Mouse (Mus musculus) heart, postnatal 36 days (tissue): ENCODE results near the gene S100a3. TPM values are rescaled to one million over a fixed set of nuclear protein-coding genes. Genes with fewer than 3 reads are reported as not detected.
A peak's percentile ranks its signal among the peaks of the same experiment; 100 is the strongest.

Source experiments
- DNase-seq, 2 experiments: peaks; one replicate each; pipeline ENCODE4 v3.0.0; 2021 to 2022
- intact Hi-C: fragments of 180-260 bp; cut with DNase I; formaldehyde crosslinking; loops from one replicate; pipeline ENCODE4 v1.15.1; 2025
- total RNA-seq, 2 experiments: library from RNA; stranded (reverse); gene quantifications; 2 replicates each; pipeline ENCODE4 v1.2.3; 2021

Gene S100a3
- not detected for total RNA-seq

DNA sequence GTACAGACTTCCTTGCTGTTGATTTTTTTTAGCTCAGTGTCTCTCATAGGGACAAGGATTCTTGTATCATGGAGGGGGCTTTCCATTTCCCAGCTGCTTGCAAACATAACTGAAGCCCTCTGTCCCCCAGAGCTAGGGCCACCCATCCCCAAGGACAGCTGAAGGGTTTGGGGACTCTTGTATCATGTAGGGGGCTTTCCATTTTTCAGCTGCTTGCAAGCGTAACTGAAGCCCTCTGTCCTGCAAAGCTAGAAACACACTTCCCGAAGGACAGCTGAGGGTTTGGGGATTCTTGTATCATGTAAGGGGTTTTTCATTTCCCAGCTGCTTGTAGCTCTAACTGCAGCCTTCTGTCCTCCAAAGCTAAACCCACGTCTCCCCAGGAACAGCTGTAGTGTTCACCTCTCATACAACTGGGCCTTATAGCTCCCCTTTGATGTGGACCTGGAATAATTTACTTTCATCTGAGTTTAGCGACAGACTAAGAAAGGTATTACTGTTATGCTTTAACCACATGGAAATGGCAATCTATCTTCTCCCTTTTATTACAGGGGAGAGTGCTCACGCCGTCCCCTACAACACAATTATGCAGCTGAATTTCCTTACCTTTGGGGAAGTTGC, at the start of gene S100a3:
S100a3 (plus strand) TSS at position 571 of the 621 bp plus-strand sequence.
- no peak for DNase-seq
- intact Hi-C loops, result no loop called here

- intact Hi-C loops, result no loop called here
- no peak for DNase-seq
Observed at GRCm38 (mm10) chr3:90512276-90512675, 48.1 kb upstream of the S100a3 start.

DNA sequence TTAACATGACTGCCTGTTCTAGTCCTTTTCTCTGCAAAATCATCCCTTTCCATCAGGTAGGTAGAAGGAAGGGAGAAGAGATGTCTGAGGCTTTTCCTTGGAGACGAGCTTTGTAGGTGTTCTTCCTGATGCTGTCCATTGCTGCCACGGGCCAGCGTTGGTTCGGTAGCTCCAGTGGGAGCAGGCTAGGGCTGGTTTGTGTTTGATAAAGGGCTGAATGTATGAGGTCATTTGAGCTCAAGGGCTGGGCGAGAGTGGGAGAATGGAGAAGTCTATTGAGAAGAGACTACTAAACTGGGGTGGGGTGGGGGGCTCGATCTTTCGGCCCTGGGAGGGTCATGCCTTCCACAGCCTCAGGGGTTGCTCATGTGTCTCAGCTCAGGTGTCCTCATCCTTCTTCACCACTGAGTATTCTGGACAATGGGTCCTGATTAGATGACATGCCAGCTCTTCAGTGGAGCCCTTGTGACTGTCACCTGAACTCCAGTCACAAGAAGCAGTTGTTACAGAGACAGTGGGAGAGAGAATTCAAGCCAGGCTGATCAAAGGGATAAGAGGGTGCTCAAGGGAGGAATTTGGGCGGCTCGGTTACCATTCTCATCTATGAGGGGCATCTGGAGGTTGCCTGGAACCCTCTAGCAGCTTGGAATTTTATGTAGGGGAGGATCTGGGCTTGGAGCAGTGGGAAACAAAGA, 47.3 kb upstream of the S100a3 start:
- DNase-seq, result no peak
- intact Hi-C loops, result no loop called here

DNA sequence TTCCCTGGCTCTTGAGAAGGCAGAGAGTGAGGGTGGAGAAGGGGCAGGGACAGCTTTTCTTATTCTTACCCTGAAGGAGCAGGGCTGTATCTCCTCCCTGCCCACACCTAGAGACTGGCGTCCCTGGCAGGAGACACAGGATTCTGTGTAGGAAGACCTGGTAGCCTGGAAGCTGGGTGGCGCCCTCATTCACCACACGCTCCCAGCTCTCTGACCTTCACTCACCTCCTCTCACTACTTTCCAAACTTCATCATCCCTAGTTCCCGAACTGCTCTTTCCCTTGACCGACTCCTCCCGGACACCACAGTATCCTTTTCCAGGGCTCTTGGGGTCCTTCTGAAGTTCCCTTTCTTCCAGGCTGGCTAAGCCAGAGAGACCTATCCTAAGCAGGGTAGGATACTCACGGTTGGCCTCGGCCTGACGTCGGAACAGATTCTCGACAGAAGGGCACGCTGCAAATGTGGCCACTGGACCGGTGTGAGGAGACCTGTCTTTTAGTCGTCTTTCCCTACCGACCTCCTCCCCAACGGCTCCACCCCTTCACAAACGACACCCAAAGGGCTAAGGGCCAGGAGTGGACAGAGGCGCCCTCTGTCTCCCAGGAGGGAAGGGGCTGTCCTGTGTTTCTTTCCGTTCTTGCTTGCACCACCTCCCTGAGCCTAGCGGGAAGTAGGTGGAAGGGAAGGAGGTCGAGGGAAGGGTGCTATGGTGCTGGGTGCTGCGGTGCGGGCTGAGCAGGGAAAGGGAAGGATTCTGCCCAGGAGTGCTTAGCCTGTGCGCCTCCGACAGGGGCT, 46.4 kb upstream of the S100a3 start, which contains the start of the genes S100a1 and S100a13:
S100a1 (minus strand) TSS at position 597 of the 795 bp plus-strand sequence.
S100a13 (plus strand) TSS at position 640 of the 795 bp plus-strand sequence.
- intact Hi-C loops, result no loop called here
- peak; percentile 72 to 80 for DNase-seq

DNA sequence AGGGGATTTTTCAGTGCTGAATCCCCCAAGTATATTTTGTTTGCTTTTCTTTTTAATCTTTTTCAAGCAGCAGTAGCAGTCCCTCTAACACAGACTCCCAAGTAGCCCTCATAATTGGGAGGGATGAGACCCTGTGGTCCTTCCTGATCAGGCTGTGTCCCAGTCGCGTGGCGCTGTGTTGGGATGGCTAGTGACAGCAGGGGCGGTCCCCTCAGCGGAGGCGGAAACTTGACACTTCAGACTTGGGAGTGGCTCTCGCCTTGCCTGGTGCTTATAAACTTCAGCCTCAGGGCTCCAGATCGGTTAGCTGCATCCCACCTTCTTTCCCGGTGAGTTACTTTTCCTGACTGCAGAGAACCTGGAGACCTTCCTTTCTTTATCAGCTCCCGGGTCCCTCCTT, 45.7 kb upstream of the S100a3 start:
- intact Hi-C loops, result no loop called here
- peak; percentile 78 to 79 for DNase-seq

GRCm38 (mm10) chr3:90515242-90515641, 45.1 kb upstream of the S100a3 start:
- intact Hi-C loops, result no loop called here
- DNase-seq, result peak; percentile 55

DNA sequence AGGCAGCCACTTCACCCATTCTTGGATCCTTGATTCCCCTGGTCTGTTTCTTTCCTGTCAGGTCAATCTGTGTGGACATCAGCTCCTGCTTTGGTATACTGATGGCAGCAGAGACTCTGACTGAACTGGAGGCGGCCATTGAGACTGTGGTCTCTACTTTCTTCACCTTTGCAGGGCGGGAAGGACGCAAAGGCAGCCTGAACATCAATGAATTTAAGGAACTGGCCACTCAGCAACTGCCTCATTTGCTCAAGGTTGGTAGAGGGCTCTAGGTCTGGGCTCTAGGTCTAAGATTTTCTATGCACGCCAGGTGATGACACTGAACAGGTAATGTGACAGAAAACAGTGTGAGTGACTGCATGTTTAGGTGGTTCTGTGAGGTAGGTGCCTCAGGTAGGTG, 44.6 kb upstream of the S100a3 start:
- intact Hi-C loops, result no loop called here
- no peak for DNase-seq

DNA sequence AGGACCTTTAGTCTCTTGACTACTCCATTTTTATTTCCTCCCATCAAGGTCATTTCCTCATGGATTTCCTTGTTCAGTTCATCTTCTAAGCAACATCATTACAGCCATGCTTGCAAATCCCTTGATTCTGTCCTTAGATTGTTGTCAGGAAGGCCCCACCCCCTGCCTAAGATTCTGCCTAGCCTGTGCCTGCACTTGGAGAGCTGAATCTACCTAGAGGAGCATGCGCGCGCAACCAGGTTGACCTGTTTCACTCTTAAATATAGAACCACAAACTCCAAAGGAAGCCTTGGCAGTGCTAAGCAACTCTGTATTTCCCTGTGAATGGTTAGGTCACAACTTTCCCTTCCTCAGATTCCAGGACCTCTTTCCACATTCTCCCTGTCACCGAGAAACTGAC, 42.7 kb upstream of the S100a3 start:
- no peak for DNase-seq
- intact Hi-C loops, result no loop called here

- DNase-seq, result peak in 1 of 2 experiments; percentile 49
- intact Hi-C loops, result loop anchor here (1.0 to 5.0 kb wide), 3 partner anchors 59 to 182 kb away; no protein-coding TSS in a partner anchor
Observed at GRCm38 (mm10) chr3:90525421-90525820, 35.0 kb upstream of the S100a3 start.

DNA sequence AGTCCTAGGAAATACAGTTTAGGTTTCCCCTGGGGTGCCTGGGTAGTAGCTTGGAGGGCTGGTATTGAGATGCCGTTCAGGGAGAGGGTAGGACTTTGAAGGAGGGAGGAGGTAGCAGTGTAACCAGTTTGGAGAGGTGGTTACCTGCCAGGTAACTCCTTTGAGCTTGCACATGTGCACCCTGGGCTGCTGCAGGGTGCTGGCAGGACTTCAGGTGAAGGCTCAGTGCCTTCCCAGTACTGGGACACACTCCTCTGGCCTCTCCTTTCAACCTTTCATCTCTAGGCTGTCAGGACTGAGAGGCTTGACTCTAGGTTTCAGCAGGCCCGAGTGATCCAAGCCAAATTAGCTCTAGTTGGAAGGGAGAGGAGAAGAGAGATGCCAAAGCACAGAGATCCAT, 34.3 kb upstream of the S100a3 start:
- DNase-seq, result no peak
- intact Hi-C loops, result loop anchor here (2.0 to 5.0 kb wide), 2 partner anchors 127 to 181 kb away; no protein-coding TSS in a partner anchor

- DNase-seq, result no peak
- intact Hi-C loops, result loop anchor here (2.0 to 5.0 kb wide), 2 partner anchors 126 to 181 kb away; no protein-coding TSS in a partner anchor
Observed at GRCm38 (mm10) chr3:90526580-90526979, 33.8 kb upstream of the S100a3 start, which contains the start of gene S100a14. S100a14 (plus strand) TSS chr3:90526856.

GRCm38 (mm10) chr3:90527291-90527873, 33.0 kb upstream of the S100a3 start:
- intact Hi-C loops, result loop anchor here (2.0 to 5.0 kb wide), 2 partner anchors 125 to 180 kb away; no protein-coding TSS in a partner anchor
- DNase-seq, result no peak

DNA sequence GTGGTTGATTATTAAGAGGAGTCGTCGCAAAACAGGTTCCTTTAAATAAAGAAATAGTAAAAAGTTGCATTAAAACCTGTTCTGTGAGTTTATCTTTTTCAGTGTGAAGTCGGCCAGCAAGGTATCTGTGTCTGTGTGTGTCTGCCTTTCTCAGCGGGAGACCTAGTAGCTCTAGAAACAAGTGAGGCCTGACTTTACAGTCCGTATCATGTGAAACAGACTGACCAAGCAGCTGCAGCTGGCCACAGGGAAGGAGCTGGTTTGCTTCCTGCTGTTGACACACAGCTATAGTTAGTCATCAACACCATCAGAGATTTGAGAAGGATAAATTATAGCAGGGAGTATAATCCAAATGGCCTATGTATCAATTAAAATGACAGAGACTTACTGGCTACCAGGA, 28.7 kb upstream of the S100a3 start:
- intact Hi-C loops, result no loop called here
- DNase-seq, result no peak

GRCm38 (mm10) chr3:90535446-90535845, 24.9 kb upstream of the S100a3 start:
- DNase-seq, result no peak
- intact Hi-C loops, result no loop called here

GRCm38 (mm10) chr3:90537141-90537904, 23.1 kb upstream of the S100a3 start, which contains the start of gene S100a16:
S100a16 (plus strand) TSS chr3:90537254.
- intact Hi-C loops, result no loop called here
- peak; percentile 75 to 78 for DNase-seq

- intact Hi-C loops, result no loop called here
Observed at GRCm38 (mm10) chr3:90537905-90538296, 22.5 kb upstream of the S100a3 start.

DNA sequence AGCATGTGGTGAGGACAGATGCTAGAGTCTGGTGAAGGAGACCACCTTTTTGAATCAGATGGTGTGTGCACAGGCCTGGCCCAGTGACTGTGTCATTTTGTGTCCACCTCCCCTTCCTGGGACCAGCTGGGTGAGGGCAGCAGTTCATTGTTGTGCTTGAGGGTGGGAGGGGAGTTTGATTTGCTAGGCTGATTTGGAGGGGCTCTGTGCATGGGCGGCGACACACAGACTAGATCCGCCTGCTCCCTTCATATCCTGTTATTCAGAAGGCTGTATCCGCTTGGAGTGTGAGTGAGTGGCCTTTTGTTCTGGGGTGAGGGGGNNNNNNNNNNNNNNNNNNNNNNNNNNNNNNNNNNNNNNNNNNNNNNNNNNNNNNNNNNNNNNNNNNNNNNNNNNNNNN, 19.5 kb upstream of the S100a3 start:
- intact Hi-C loops, result loop anchor here (5.0 kb wide), 1 partner anchor 41 kb away; no protein-coding TSS in a partner anchor
- peak; percentile 44 to 58 for DNase-seq

More at GRCm38 (mm10) chr3:90537905-90538296, 22.5 kb upstream of the S100a3 start:
- no peak for DNase-seq

- DNase-seq, result no peak
- intact Hi-C loops, result no loop called here
Observed at GRCm38 (mm10) chr3:90549676-90550420, 10.5 kb upstream of the S100a3 start.

DNA sequence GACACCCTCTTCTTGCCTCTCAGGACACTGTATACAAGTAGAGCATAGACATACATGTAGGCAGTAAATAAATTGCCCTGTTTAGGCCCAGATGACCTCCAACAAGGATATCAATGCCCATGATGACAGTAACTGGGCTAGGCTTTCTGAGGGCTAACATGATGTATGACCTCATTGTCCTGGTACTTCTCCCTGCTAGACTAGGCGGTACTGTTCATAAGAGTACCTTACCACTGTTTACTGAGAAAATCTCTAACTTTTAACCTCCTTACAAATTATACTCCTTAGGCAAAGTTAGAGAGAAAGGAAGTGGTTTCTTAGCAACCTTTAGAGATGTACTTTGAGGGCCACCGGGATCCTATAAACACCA, 10.0 kb upstream of the S100a3 start:
- intact Hi-C loops, result no loop called here
- DNase-seq, result no peak
